Mouse (Mus musculus) liver, embryonic 14.5 days (tissue): ENCODE measurements around the gene Rsf1. TPM values are rescaled to one million over a fixed set of nuclear protein-coding genes. Genes with fewer than 3 reads are reported as not detected.

ENCODE experiments used
- ATAC-seq: fragments of 200-750 bp; cut with Nextera tagmentation; 2 replicates; pipeline ENCODE4 v1.8.0; 2017; ENCODE audit warnings: moderate number of reproducible peaks, mild to moderate bottlenecking, moderate library complexity; ENCODE audit not compliant: insufficient read depth
- DNase-seq, 3 experiments: peaks; one replicate each; pipeline ENCODE4 v3.0.0-alpha.2; 2012 to 2013; ENCODE audit warnings: low read depth in 3 of 3, low spot score in 3 of 3
- H3K27ac ChIP-seq: fragments of 300-500 bp; sonication (generic); 2 replicates; pipeline ENCODE4 v1.5.1; 2014; ENCODE audit warnings: moderate library complexity, mild to moderate bottlenecking, control low read depth, inconsistent platforms
- H3K27me3 ChIP-seq: fragments of 300-500 bp; sonication (generic); 2 replicates; pipeline ENCODE4 v1.6.1; 2014; ENCODE audit warnings: mild to moderate bottlenecking, low read length, moderate library complexity; ENCODE audit not compliant: control insufficient read depth, insufficient read depth
- H3K36me3 ChIP-seq: fragments of 300-500 bp; sonication (generic); replicated peaks from 2 replicates; pipeline ENCODE4 v1.6.1; 2014; ENCODE audit warnings: low read depth; ENCODE audit not compliant: control insufficient read depth, insufficient read depth
- H3K4me1 ChIP-seq, 2 experiments: fragments of 200-500 bp in 1 of 2; fragments of 300-500 bp in 1 of 2; sonication (generic) in 1 of 2; replicated peaks; 2 replicates each; pipeline ENCODE4 v1.6.1; 2012 to 2014; ENCODE audit warnings: antibody characterized with exemption in 1 of 2, inconsistent platforms in 1 of 2, low read length in 1 of 2; ENCODE audit not compliant: control insufficient read depth in 2 of 2, insufficient read depth in 2 of 2
- H3K4me2 ChIP-seq: fragments of 300-500 bp; sonication (generic); 2 replicates; pipeline ENCODE4 v1.6.1; 2014; ENCODE audit warnings: low read depth, mild to moderate bottlenecking, control low read depth, moderate library complexity
- H3K4me3 ChIP-seq, 2 experiments: fragments of 200-500 bp in 1 of 2; fragments of 300-500 bp in 1 of 2; sonication (generic) in 1 of 2; 2 replicates each; pipeline ENCODE4 v1.5.1; 2012 to 2014; ENCODE audit warnings: low read depth in 2 of 2, low read length in 2 of 2, mild to moderate bottlenecking in 2 of 2, control low read depth in 1 of 2, inconsistent platforms in 1 of 2, moderate library complexity in 1 of 2; ENCODE audit not compliant: insufficient read depth in 1 of 2
- H3K9ac ChIP-seq: fragments of 300-500 bp; sonication (generic); replicated peaks from 2 replicates; pipeline ENCODE4 v1.6.1; 2014; ENCODE audit warnings: mild to moderate bottlenecking, control low read depth, moderate library complexity
- H3K9me3 ChIP-seq: fragments of 300-500 bp; sonication (generic); 2 replicates; pipeline ENCODE4 v1.6.1; 2016; ENCODE audit warnings: low read length, mixed read lengths; ENCODE audit not compliant: control insufficient read depth
- CTCF ChIP-seq: IDR thresholded peaks from 2 replicates; pipeline ENCODE4 v1.5.1; 2016; ENCODE audit warnings: antibody characterized with exemption, low read depth, control low read depth
- EP300 ChIP-seq: IDR thresholded peaks from 2 replicates; pipeline ENCODE4 v1.6.1; 2016; ENCODE audit warnings: antibody characterized with exemption, low read depth
- WGBS: fragments of 180-500 bp; shearing (Covaris S2); extraction: QIAGEN DNeasy Blood & Tissue Kit; methylation state at CpG from one replicate; pipeline ENCODE4 v1.1.7; 2014; ENCODE audit not compliant: insufficient replicate concordance; 5-methylcytosine and 5-hydroxymethylcytosine counted together
- polyA plus RNA-seq, 2 experiments: library from polyadenylated mRNA; depleted of rRNA in 1 of 2; stranded (reverse) in 1 of 2; unstranded in 1 of 2; fragments of >200 nt; fragmentation: Nextera tagmentation in 1 of 2; extraction: Ambion mirVana in 1 of 2; gene quantifications; 2 replicates each; pipeline versions ENCODE4 v1.2.1 to v1.2.3; 2012 to 2014

Gene Rsf1
- polyA plus RNA-seq, 2 experiments, result 2.8 to 4.9 TPM

DNA sequence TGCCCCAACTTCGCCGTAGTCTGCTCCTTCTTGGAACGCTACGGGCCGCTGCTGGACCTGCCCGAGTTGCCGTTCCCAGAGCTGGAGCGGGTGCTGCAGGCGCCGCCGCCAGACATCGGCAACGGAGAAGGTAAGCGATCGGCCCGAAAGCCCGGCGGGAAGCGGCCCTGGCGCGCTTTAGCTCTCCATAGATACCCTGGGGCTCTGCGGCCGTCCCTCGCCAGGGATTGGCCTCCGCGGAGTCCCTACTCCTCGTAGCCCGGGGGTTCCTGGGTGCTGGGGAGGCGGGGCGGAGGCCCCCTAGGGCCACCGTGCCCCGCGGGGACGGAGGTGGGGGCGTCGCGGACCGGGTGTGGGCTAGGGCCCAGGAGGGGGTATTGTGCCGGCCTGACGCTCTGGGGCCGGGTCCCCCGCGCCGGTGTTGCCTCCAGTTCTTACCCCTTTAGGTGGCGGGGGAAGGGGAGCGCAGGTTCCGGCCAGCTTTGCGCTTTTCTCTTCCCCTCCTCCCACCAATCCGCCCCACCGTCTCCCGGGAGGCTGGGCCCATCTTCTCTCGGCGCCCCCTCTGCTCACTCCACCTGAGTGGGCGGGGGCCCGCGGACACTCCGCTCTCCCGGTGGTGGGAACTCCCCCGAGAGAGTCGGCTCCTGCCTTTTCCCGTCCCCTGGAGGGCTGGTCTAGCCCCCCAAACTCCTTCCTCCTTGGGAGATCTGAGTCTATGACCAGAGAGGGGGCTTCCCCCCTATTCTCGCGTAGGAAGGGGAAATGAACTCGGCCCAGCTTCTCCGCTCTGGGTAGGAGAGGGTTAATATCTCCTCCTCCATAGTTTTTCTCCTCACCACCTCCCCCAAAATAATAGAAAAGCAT is 520 bp downstream of the Rsf1 start:
- H3K27me3 ChIP-seq, result no peaks in the 10 kb centered on the region
- H3K36me3 ChIP-seq, result no peaks in the 10 kb centered on the region
- H3K27ac ChIP-seq, result peak overlapping the region; percentile 83
- DNase-seq (peak; percentile 4 to 44 (median 22)), ATAC-seq (peak; percentile 49)
- peak overlapping the region; percentile 96 for H3K9ac ChIP-seq
- TF ChIP-seq EP300 (no peak), CTCF (no peak)
- no peaks in the 10 kb centered on the region for H3K9me3 ChIP-seq
- peak overlapping the region; percentile 91 to 100 for H3K4me3 ChIP-seq
- under 1% methylated on average over 50 of the region's 65 CpGs for WGBS
- peak overlapping the region; percentile 98 for H3K4me2 ChIP-seq
- peaks cover 6 to 7% of the 10 kb centered on the region in 2 experiments for H3K4me1 ChIP-seq

DNA sequence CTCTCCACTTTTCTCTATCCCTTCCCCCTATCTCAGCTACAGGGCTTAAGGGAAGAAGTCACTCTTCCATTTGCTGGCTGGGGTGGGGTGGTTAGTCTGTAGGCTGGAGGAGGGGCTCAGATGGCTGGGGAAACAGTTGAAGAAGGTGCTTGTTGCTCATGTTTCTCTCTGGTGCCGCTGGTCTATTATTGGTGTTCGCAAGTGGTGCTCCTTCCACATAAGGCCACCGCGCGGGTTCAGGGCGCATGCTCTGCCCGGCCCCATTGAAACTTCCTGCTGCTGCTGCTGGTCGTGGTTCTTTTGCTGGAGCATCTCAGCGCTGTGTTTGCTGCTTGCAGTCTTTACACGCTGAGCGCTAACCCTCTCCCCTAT is 1.1 kb downstream of the Rsf1 start:
- Histone ChIP-seq H3K4me1 (peaks cover 6 to 7% of the 10 kb centered on the region in 2 experiments), H3K4me3 (peak overlapping the region; percentile 91 to 100), H3K27me3 (no peaks in the 10 kb centered on the region), H3K9ac (peak overlapping the region; percentile 96), H3K36me3 (no peaks in the 10 kb centered on the region), H3K4me2 (peak overlapping the region; percentile 98), H3K27ac (peak overlapping the region; percentile 83), H3K9me3 (no peaks in the 10 kb centered on the region)
- peak; percentile 68 to 69 (median 69) for DNase-seq
- WGBS, result 0% methylated on average over 11 of the region's 11 CpGs
- TF ChIP-seq CTCF (peak; percentile 51), EP300 (no peak)
- peak; percentile 40 for ATAC-seq

DNA sequence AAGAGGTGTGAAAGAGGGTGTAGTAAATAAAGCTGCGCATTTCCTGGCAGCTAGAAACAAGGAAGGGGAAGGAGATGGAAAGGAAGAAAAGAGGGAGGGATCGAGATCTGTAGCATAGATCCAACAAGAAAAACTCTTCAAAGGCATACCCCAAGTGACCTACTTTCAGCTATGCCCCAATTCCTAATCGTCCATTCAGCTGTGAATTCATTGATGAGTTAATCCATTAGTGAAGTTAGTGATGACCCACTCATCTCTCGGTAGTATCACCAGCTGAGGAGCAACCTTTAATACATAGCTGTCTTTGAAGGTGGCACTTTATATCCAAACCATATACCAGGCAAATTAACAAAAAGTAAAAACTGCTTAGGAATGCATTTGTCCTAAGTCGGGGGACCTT is 8.8 kb downstream of the Rsf1 start:
- TF ChIP-seq CTCF (no peak), EP300 (no peak)
- H3K27me3 ChIP-seq, result no peaks in the 10 kb centered on the region
- H3K27ac ChIP-seq, result no peak overlapping the region
- H3K9me3 ChIP-seq, result no peaks in the 10 kb centered on the region
- ATAC-seq (no peak), DNase-seq (no peak)
- whole genome bisulfite sequencing, result 69% methylated on average over 5 of the region's 5 CpGs
- H3K36me3 ChIP-seq, result no peaks in the 10 kb centered on the region
- H3K4me3 ChIP-seq, result no peak overlapping the region
- peaks cover 19 to 22% of the 10 kb centered on the region in 2 experiments for H3K4me1 ChIP-seq
- H3K9ac ChIP-seq, result no peak overlapping the region
- no peak overlapping the region for H3K4me2 ChIP-seq

DNA sequence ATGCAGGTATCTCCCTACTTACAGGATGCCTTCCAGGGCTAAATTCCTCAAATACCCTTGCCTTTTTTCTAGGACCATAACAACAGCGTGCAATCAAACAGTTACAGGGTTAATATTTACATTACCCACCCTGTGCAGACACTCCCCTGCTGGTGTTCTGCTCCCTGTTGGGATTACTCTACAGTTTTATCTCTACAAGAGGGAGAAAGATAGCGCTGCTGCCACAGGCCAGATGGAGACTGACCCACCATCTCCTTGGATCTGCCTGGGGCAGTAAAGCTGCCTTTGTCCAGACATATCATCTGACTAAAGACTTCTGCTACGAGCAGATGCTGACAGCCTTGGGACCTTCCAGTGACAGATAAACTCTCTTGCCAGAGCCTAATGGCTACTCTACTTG is 10.8 kb downstream of the Rsf1 start:
- no peak overlapping the region for H3K4me3 ChIP-seq
- no peaks in the 10 kb centered on the region for H3K9me3 ChIP-seq
- ATAC-seq, result peak; percentile 76
- no peaks in the 10 kb centered on the region for H3K27me3 ChIP-seq
- H3K36me3 ChIP-seq, result no peaks in the 10 kb centered on the region
- no peak overlapping the region for H3K27ac ChIP-seq
- DNase-seq, result peak in 2 of 3 experiments; percentile 1 to 17
- peaks cover 19 to 22% of the 10 kb centered on the region in 2 experiments for H3K4me1 ChIP-seq
- 15% methylated on average over 3 of the region's 3 CpGs for WGBS
- no peak for TF ChIP-seq CTCF
- TF ChIP-seq EP300, result peak; percentile 24; the same call in 1 of the 2 replicates
- peak overlapping the region; percentile 1 for H3K4me2 ChIP-seq
- no peak overlapping the region for H3K9ac ChIP-seq

DNA sequence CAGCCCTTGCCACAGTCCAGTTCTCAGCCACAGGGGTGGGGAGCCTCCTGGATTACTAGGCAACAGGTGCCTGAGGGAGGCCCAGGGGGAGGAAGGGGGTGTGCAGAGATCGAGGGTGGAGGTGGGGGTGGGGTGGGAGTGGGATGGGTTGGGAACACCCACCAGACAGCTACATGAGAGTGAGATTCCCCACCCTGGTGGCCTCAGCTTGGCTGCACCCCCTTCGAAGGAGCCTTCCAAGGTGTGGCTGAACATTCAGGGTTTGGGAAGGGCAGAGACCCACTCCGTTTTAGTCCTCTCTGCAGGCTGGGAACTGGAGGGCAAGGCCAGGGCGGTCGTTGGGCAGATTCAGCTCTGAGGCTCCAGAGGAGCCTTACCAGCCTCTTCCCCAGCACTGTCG is 11.6 kb downstream of the Rsf1 start:
- no peak overlapping the region for H3K9ac ChIP-seq
- DNase-seq (no peak), ATAC-seq (0 out of 2 replicates have a peak, but pooled peaks have one; percentile 24)
- H3K4me3 ChIP-seq, result no peak overlapping the region
- H3K27me3 ChIP-seq, result no peaks in the 10 kb centered on the region
- no peaks in the 10 kb centered on the region for H3K9me3 ChIP-seq
- H3K4me1 ChIP-seq, result peaks cover 19 to 22% of the 10 kb centered on the region in 2 experiments
- TF ChIP-seq CTCF (no peak), EP300 (no peak)
- no peak overlapping the region for H3K4me2 ChIP-seq
- WGBS, result 49% methylated on average over 6 of the region's 6 CpGs
- H3K36me3 ChIP-seq, result no peaks in the 10 kb centered on the region
- H3K27ac ChIP-seq, result no peak overlapping the region
